Mouse (Mus musculus) left cerebral cortex, postnatal 36 days (tissue): ENCODE data around the gene Exoc6b. TPM values are rescaled to one million over a fixed set of nuclear protein-coding genes. Genes with fewer than 3 reads are reported as not detected.
A peak's percentile ranks its signal among the peaks of the same experiment; 100 is the strongest.

Experiments
- DNase-seq, 2 experiments: peaks; one replicate each; pipeline ENCODE4 v3.0.0; 2021 to 2022; ENCODE audit warnings: low spot score in 2 of 2, mixed read lengths in 1 of 2
- intact Hi-C: fragments of 180-260 bp; cut with DNase I; formaldehyde crosslinking; loops from one replicate; pipeline ENCODE4 v1.15.1; 2025
- total RNA-seq, 2 experiments: library from RNA; stranded (reverse); gene quantifications; 2 replicates each; pipeline ENCODE4 v1.2.3; 2021

The Exoc6b gene
- total RNA-seq, 2 experiments from 2014 or later: 71.5 to 90.7 TPM

DNA sequence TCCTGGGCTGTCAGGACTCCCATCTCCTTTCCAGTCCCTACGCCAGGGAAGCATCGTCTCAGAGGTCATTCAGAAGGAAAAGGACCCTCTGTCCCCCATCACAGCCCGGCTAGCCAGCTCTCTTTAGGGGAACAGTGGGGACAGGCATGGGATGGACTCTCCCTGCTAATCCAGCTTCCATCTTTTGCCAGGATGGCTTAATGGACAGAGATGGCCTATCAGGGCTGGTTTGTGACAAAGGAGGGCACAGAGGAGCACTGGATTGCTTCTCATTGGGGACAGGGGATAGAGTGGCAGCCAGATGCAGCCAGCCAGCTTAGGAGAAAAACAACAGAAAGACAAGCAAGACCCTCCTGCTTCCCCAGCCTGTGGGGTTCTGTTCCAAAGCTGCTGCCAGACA, 474.7 kb downstream of the Exoc6b start:
- intact Hi-C loops: loop anchor here (10.0 kb wide), 1 partner anchor 330 kb away; no protein-coding TSS in a partner anchor
- DNase-seq: no peak

DNA sequence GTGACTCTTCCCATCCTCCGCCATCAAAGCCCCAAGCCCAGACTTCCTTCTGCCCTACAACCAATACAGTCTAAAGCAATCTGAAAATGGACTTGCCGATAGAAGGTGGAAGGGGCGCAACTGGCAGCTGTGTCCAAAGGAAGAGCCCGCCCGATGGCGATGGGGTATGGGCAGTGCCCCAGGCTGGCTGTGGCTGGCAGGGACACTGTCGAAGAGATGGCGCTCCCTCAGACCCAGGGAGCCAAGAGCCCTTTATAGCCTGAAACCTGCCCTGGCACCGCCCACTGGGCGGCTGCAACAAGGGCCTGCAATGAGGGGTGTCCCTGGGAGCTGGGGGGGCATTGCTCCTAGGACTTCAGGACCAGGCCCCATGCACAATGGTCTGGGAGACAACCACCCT, 475.6 kb downstream of the Exoc6b start, which contains the start of gene Cyp26b1:
Cyp26b1 (minus strand) TSS at position 216 of the 400 bp plus-strand sequence.
- intact Hi-C loops: loop anchor here (10.0 kb wide), 1 partner anchor 331 kb away; no protein-coding TSS in a partner anchor
- DNase-seq: no peak

DNA sequence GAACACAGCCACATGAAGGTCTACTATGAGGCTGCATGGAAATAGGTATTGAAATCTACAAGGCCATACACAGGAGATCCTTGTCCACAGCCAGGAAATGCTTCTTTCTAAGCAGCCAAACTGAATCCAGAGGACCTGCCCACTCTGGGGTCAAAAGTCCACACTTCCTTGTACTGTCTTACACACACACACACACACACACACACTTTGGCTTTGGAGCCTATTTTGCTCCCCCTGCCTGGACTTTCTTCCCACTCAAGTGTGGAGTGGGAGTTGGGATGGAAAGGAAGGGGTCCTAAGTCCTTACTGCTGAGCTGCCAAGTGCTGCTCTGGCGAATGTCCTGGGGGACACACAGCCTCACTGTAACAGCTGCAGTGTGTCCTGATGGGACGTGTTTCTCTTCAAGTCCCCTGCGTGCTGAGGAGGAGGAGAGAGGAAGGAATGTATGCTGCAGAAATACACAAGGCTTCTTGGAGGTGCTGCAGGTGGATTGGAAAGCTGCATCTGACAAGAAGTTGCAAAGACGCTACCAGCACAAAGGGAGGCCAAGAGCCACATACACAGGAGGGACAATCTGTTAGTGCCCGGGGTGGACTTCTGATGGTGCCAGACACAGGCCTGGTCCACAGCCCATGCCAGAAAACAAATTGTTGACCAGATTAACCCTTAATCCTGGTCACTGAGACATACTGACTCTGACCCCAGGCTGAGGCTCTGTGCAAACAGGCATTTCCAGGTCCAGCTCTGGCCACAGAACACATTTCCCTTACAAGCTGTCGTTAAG, 478.2 kb downstream of the Exoc6b start:
- intact Hi-C loops: loop anchor here (1.0 to 10.0 kb wide), 3 partner anchors 182 to 495 kb away; no protein-coding TSS in a partner anchor
- no peak for DNase-seq

DNA sequence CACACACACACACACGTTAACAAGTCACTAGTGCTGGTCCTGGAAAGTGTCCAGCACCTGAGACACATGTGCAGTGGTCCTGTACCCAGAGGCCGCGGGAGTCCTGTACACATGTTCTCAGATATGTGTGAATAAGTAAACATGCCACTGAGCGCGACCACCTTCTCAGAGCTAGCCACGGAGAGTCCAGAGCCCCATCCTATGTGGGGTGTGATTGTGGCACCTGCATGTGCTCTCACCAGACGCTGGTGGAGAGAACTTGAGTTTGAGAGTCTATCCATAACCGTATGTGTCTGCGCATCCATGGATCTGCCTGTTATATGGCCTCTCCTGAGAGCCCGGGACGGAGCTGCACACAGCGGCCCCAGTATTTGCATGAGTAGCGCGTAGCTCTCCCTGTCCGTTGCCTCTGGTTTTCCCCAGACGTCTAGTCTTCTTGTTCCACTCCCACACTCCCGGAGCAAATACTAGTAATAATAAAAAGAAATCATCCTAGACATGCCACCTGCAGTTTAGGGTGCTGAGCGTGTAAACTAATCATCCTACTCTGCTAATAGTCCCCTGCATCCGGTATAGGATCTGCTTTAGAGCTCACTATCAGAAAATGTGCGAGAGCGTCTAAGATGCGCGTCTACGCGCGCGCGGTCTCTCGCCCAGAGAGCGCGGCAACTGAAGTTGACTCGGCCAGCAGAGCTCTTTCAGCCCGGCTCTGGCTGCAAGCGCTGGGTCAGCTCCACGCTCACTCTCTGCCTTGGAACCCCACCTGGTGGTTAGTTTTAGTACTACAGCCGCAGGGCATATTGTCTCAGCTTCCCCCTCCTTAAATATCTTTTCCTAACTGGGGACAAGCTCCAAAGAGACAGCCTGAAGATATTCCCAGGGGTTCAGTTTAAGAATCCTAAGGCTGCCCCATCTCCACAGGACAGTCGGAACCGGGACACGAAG, 479.3 kb downstream of the Exoc6b start:
- DNase-seq: peak; percentile 82
- intact Hi-C loops: loop anchor here (1.0 to 10.0 kb wide), 4 partner anchors 163 to 494 kb away; no protein-coding TSS in a partner anchor

DNA sequence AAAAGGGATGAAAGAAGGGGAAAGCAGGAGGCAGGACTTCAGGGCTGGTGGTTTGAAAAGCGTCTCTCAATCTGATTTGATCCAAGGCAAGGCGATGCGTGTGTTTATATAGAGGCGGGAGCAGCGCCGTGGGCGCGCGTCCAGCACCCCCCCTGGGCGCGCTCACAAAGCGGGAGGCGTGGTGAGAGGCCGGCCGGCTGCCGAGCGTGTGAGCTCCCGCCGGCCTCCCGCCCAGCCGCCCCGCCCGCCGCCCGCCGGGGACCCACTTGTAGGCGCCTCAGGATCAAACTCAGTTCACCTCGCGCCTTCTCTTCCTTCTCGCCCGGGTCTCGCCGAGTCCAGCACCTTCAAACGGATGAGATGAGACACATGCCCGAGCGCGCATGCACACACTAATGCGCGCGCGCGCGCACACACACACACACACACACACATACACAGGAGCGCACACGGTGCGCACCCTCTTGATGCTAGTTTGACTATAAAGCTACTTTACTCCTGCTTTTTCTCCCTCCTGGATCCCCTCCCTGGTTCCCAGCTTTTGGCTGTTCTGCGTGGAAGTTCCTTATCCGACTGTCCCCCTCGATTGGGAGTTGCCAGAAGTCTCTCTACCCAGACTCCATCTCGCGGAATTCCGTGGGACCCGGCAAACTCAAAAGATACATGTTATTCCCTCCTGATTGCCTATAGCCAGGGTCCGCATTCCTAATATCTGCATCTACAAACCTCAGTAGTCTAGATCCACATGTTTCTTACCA, 480.2 kb downstream of the Exoc6b start:
- intact Hi-C loops: loop anchor here (5.0 kb wide), 1 partner anchor 162 kb away; no protein-coding TSS in a partner anchor
- DNase-seq: no peak

DNA sequence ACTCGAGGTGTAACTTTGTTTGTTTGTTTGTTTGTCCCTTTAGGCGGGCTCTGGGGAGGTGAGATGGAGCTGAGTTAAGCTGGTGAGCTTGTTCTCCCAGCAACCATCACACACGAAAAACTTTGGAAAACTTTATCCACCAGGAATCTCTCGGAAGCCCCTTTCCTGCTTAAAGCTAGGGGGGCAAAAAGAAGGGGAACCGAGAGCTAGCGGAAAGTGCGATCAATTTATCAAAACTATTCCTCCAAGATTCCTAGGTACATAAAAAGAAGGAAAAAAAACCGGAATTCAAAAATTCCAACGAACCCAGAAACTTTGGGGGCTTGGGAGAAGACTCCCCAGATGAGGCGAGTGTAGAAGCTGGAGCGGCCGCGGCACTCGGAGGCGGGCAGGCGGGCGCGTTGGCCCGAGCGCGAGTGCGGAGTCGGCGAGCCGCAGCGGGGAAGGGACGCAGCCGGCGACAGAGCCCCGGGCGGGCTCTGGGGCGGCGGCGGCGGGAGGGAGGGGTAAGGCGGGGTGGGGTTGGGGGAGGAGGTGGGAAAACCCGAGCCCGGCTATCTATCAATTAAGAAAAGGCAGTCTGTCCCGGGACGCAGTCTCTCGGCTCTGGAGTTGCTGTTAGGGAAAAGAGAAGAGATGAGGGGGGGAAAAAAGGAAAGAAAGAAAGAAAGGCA, 481.0 kb downstream of the Exoc6b start:
- intact Hi-C loops: loop anchor here (5.0 kb wide), 1 partner anchor 161 kb away; no protein-coding TSS in a partner anchor
- DNase-seq: no peak

DNA sequence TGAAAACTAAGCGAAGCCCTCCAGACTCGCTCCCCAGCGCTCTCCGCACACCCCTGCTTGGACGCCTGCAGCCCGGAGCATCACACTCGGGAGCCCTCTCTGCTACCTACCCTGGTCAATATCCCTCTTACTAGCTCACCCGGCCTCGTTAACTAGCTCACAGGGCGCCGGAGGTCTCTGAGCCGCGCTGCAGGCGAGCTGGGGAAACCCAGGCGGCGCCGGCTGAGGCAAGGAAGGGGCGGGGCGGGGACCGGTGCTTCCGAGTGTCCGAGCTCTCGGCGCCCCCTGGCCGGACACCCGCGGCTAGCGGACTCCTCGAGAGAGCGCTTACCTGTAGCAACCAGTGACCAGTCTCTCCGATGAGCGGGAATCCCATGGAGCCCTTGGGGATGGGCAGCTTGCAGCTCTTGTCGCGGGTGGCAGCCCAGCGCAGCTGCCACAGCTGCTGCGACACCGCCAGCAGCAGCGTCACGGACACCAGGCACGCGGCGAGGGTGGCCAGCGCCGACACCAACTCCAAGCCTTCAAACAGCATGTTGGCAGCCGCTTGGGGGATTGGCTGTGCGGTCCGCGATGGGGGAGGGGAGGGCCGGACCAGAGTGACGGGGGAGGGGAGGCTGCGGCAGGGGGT, 481.7 kb downstream of the Exoc6b start:
- peak in 1 of 2 experiments; percentile 20 for DNase-seq
- intact Hi-C loops: loop anchor here (5.0 kb wide), 1 partner anchor 160 kb away; no protein-coding TSS in a partner anchor

DNA sequence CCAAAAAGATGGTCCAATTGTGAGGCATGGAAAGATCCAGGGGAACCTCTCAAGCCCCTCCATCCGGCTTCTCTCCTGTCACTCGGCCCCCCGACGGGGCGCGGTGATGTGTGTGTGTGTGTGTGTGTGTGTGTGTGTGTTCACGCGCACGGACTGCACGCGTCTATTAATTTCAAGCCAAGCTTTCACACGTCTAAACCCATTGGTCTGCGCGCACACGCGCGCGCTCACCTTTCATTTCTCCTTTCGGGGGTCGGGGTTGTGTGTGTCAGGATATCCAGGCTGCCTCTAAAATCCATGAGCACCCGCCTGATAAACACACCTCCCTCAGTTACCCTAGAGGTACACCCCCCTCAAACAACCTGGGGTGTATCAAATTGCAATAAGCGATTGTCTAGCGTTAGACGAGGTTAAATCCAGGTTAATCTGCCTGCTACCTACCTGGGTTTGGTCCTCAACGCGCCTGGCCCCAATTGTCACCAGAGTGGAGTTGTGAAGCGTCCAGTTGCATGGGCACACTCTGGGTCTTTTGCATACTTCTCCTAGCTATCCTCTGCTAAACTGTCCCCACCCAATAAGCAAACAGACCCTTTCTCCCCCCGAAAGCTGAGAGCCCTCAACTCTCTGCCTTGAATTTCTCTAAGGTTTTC, 482.6 kb downstream of the Exoc6b start:
- DNase-seq: no peak
- intact Hi-C loops: loop anchor here (5.0 kb wide), 1 partner anchor 159 kb away; no protein-coding TSS in a partner anchor

DNA sequence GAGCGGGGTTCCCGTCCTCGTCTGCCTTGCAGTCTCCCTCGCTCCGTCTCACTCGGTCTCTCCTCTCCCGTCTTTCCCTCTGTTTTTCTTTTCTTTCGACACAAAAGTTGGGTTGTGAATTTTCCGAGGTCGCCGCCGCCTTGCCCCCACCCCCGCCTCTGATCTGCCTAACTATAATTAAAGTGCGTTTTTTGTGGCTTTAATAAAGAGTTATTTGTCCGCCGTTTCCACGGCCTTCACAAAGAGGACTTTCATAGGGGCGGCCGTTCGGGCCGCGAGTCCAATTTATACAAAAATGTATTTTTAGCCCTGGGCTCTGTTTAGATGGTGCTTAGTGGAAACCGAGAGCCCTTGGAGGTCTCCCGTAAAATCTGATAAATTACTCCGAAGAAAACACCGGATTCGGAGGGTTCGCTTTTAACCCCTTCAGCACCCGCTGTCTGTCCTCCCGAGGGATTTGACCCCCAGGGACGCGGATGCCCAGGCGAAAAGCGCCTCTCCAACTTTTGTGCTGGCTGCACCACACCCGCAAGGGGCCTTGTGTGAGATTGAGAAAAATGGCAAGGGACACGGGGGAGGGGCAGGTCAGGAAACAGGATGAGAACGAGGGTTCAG, 483.5 kb downstream of the Exoc6b start:
- intact Hi-C loops: loop anchor here (5.0 kb wide), 1 partner anchor 158 kb away; no protein-coding TSS in a partner anchor
- no peak for DNase-seq

DNA sequence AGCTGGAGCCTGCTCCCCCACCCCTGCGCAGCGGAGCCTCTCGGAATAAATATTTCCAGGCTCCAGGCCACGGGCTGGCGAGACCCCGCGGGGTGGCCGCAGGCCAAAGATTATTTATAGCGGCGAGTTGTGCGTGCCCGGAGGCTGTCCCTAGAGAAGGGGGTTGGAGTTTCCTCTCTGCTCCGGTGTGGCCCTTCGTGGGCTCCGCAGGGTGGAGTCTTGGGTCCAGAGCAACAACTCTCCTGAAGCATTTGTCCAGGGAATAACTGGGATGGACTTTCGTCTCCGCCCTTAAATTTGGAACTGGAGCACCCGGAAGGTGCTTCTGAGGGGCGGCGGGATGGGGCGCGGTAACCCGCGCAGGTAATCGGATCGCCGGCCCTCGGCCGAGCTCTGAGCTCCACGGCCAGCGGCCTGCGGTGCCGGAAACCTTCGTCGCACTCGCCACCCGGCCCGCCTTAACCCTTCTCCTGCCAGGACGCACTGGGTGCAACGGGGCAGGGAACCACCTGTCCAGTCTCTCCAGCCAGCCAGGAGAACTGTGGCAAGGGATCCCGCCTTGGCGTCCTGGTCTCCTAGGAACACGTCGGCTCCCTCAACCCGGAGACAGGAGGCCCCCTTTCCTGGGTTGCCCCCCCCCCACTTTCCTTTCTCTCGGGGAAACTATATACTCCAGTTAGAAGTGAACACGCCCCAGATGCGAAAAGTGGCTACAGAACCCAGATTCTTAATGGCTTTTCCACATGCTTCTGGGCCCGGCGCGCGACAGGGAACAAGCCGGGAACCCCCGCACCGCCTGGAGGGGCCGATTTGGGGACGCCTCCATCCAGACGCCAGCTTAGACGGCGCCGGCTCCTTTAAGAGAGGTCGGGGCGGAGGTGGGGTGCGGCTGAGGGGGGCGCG, 484.3 kb downstream of the Exoc6b start:
- intact Hi-C loops: loop anchor here (5.0 kb wide), 1 partner anchor 158 kb away; no protein-coding TSS in a partner anchor
- no peak for DNase-seq

DNA sequence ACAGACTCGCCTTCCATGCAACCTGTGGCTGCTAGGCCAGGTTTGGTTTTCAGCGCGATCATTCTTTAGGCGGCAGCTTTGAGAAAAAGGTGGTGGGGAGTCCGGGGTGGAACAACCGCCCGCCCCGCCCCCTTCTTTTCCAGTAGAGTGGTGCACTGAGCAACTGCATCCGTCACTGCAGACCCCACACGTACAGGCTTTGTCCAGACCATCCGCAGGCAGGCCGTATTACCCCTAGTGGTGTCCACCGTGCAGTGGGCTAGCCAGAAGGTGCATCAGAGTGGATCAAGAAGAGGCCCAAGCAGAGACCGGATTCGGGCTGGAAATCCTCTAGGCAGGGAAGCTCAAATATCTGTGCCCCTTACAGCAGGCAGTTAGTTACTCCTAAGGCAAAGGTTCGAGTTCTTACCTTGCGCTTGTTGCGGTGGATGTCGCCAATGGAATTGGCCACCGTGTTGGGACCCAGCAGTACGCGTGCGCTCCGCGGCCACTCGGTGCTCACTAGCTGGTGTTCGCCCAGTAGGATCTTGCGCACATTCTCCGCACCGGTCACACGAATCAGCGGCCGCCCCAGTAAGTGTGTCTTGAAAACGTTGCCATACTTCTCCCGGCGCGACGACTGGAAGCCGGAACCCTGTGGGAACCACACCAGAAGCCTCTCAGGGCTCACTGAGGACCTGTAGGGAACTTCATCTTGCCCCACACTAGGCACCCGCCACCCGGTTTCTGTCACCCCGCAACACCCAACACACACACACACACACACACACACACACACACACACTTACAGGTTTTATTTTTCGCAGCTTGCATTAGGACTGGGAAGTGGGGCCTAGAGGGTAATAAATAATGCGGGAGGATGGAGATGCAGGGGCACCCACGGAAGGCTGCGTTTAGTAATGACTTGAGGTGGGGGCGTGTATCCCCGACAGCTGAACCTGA, 485.2 kb downstream of the Exoc6b start:
- intact Hi-C loops: no loop called here

DNA sequence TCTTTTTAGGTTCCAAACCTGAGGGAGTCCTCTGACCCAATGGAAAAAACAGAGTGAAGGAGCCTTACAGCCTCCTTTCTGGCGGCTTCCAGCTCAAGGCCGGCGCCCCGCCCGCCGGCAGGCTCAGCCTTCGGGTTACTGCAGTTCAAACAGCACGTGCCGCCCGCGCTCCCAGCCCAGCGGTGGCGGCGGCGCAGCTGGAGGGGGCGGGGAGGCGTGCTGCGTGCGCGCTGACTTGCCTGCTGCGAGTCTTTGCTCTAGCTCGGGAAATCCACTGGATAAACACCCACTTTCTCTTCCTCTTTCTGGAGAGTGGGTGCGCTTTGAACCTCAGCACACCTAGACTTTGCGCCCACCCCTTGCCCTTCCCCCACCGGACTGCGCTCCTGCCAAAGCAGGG, 485.9 kb downstream of the Exoc6b start:
- intact Hi-C loops: no loop called here
- peak; percentile 59 to 60 for DNase-seq

More for the DNA sequence above, 485.2 kb downstream of the Exoc6b start:
- peak in 1 of 2 experiments; percentile 19 for DNase-seq

DNA sequence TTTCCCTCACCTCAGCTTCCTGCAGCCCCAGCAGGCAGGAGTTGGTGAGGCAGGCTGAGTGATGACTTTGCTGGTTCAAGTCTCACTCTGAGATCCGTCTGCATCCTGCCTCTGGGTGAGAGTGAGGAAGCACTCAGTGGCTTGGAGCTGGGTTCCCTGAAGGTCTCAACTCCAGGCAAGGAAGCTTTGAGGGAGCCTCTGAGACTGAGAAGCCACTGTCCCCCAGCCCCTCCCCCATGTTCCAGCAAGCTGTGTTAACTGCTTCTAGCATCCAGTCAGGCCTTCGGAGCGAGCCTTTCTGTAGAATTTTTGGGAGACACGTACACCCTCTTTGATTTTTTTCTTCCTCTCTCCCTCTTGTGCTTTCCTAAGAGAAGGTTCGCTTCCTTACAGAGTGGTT, 486.5 kb downstream of the Exoc6b start:
- intact Hi-C loops: no loop called here
- DNase-seq: no peak

DNA sequence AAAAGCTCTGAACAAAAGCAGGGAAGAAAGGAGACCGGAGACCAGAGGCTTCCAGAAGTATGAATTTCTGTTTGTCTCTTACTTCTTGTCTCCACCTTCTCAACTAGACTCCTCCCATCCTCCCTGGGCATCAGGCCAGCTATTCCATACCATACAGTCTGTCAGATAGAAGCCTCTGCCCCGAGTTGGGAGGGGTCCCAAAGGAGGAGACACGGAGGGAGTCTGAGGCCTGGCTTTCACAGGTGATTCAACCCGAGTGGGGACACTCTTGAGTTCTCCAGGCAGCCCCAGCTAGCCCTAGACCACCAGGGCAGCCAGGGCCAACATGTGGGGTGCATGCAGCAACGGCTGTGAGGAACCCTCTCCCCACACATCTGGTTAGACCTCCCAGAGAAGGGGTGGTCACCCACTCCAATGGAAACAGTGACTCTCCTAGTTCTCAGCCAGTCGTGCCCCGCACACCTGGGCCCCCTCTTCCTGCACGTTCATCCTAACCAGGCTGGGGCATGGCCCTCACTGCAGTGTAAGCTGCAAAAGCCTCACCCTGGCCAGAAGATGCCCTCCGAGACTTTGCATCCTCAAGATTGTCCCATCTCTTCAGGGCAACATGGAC, 487.4 kb downstream of the Exoc6b start:
- no peak for DNase-seq
- intact Hi-C loops: no loop called here
